Mouse (Mus musculus) C2C12 (cell line): Measurements from ENCODE around the gene Lsg1. TPM values are rescaled to one million over a fixed set of nuclear protein-coding genes. Genes with fewer than 3 reads are reported as not detected.

Source experiments
- H3K27me3 ChIP-seq: one replicate; pipeline ENCODE4 v1.6.1; 2011; ENCODE audit not compliant: control insufficient read depth, insufficient read depth, insufficient read length
- H3K36me3 ChIP-seq: one replicate; pipeline ENCODE4 v1.6.1; 2011; ENCODE audit not compliant: control insufficient read depth, insufficient read depth
- H3K4me3 ChIP-seq: one replicate; pipeline ENCODE4 v1.5.1; 2011; ENCODE audit warnings: mild to moderate bottlenecking, control low read depth; ENCODE audit not compliant: poor library complexity, insufficient read depth, severe bottlenecking
- H3K79me2 ChIP-seq: one replicate; pipeline ENCODE4 v1.6.1; 2011; ENCODE audit not compliant: control insufficient read depth, insufficient read depth
- H3K79me3 ChIP-seq: one replicate; pipeline ENCODE4 v1.6.1; 2011; ENCODE audit warnings: low read depth, control low read depth
- H3ac ChIP-seq: one replicate; pipeline ENCODE3; 2011; ENCODE audit warnings: low read depth; ENCODE audit not compliant: control insufficient read depth, insufficient read length
- CEBPB ChIP-seq: IDR thresholded peaks from one replicate; pipeline ENCODE4 v1.6.1; 2011; ENCODE audit warnings: low read depth, mild to moderate bottlenecking, control low read depth, moderate library complexity
- CTCF ChIP-seq: IDR thresholded peaks from one replicate; pipeline ENCODE4 v1.5.1; 2011; ENCODE audit not compliant: control insufficient read depth, insufficient read depth, insufficient read length
- FOSL1 ChIP-seq: IDR thresholded peaks from one replicate; pipeline ENCODE4 v1.8.0; 2011; ENCODE audit warnings: mild to moderate bottlenecking, low read length; ENCODE audit not compliant: poor library complexity, insufficient read depth, severe bottlenecking
- MAX ChIP-seq: IDR thresholded peaks from one replicate; pipeline ENCODE4 v1.6.1; 2011; ENCODE audit warnings: mild to moderate bottlenecking, control low read depth
- MYOD1 ChIP-seq: IDR thresholded peaks from one replicate; pipeline ENCODE4 v1.6.1; 2011; ENCODE audit warnings: low read depth; ENCODE audit not compliant: control insufficient read depth, insufficient read length
- MYOG ChIP-seq: IDR thresholded peaks from one replicate; pipeline ENCODE4 v1.6.1; 2011; ENCODE audit not compliant: control insufficient read depth, insufficient read length; ENCODE audit errors: extremely low read depth
- USF1 ChIP-seq: IDR thresholded peaks from one replicate; pipeline ENCODE4 v1.6.1; 2011; ENCODE audit warnings: low read depth, mild to moderate bottlenecking, control low read depth, moderate library complexity
- polyA plus RNA-seq: library from polyadenylated mRNA; unstranded; fragments of >200 nt; fragmentation: generic; extraction: Trizol; gene quantifications from one replicate; pipeline ENCODE4 v1.2.1, GENCODE M21; 2012; ENCODE audit warnings: missing spikeins

Lsg1 gene
- polyA plus RNA-seq, 1 experiment: 28.8 TPM

- no peak for TF ChIP-seq USF1
- no peak for TF ChIP-seq CTCF
- TF ChIP-seq CEBPB: no peak
- TF ChIP-seq MYOG: no peak
- no peak for TF ChIP-seq MAX
- TF ChIP-seq MYOD1: no peak
- no peak for TF ChIP-seq FOSL1
- Histone ChIP-seq H3K4me3 (no peak overlapping the region), H3K27me3 (no peaks in the 10 kb centered on the region), H3ac (no peak overlapping the region), H3K79me2 (no peaks in the 10 kb centered on the region), H3K79me3 (no peaks in the 10 kb centered on the region), H3K36me3 (peaks cover 79% of the 10 kb centered on the region)
Observed at GRCm38 (mm10) chr16:30570173-30570572, 17.2 kb downstream of the Lsg1 start.

GRCm38 (mm10) chr16:30565631-30566030, 21.8 kb downstream of the Lsg1 start:
- Histone ChIP-seq H3K36me3 (peaks cover 80% of the 10 kb centered on the region), H3K27me3 (no peaks in the 10 kb centered on the region), H3K4me3 (no peak overlapping the region), H3K79me3 (no peaks in the 10 kb centered on the region), H3K79me2 (no peaks in the 10 kb centered on the region), H3ac (no peak overlapping the region)
- TF ChIP-seq MAX: no peak

GRCm38 (mm10) chr16:30560601-30561000, 26.8 kb downstream of the Lsg1 start:
- TF ChIP-seq MYOD1 (no peak), MAX (no peak), MYOG (no peak), USF1 (no peak), FOSL1 (no peak), CTCF (no peak), CEBPB (no peak)
- peaks cover 65% of the 10 kb centered on the region for H3K36me3 ChIP-seq
- H3K79me3 ChIP-seq: no peaks in the 10 kb centered on the region

GRCm38 (mm10) chr16:30559312-30559992, 27.9 kb downstream of the Lsg1 start:
- Histone ChIP-seq H3K27me3 (no peaks in the 10 kb centered on the region), H3K4me3 (no peak overlapping the region), H3K79me3 (no peaks in the 10 kb centered on the region), H3K36me3 (peaks cover 58% of the 10 kb centered on the region), H3ac (no peak overlapping the region), H3K79me2 (no peaks in the 10 kb centered on the region)
- no peak for TF ChIP-seq MYOD1
- TF ChIP-seq CTCF: no peak
- no peak for TF ChIP-seq FOSL1
- no peak for TF ChIP-seq CEBPB
- no peak for TF ChIP-seq MAX
- TF ChIP-seq USF1: no peak
- no peak for TF ChIP-seq MYOG

More at GRCm38 (mm10) chr16:30560601-30561000, 26.8 kb downstream of the Lsg1 start:
- no peaks in the 10 kb centered on the region for H3K27me3 ChIP-seq
- H3K79me2 ChIP-seq: no peaks in the 10 kb centered on the region
- H3ac ChIP-seq: no peak overlapping the region
- H3K4me3 ChIP-seq: no peak overlapping the region

GRCm38 (mm10) chr16:30554109-30554508, 33.3 kb downstream of the Lsg1 start:
- TF ChIP-seq MYOG: no peak
- no peak for TF ChIP-seq USF1
- TF ChIP-seq MYOD1: no peak
- no peak for TF ChIP-seq CEBPB
- no peak for TF ChIP-seq MAX
- no peak for TF ChIP-seq FOSL1
- no peak for TF ChIP-seq CTCF

GRCm38 (mm10) chr16:30552621-30553338, 34.6 kb downstream of the Lsg1 start:
- H3K79me2 ChIP-seq: no peaks in the 10 kb centered on the region
- no peak overlapping the region for H3K4me3 ChIP-seq

More at GRCm38 (mm10) chr16:30554109-30554508, 33.3 kb downstream of the Lsg1 start:
- H3K4me3 ChIP-seq: no peak overlapping the region
- H3ac ChIP-seq: no peak overlapping the region
- H3K79me2 ChIP-seq: no peaks in the 10 kb centered on the region
- no peaks in the 10 kb centered on the region for H3K27me3 ChIP-seq
- H3K36me3 ChIP-seq: peaks cover 9% of the 10 kb centered on the region
- no peaks in the 10 kb centered on the region for H3K79me3 ChIP-seq

More at GRCm38 (mm10) chr16:30552621-30553338, 34.6 kb downstream of the Lsg1 start:
- TF ChIP-seq CEBPB (no peak), USF1 (no peak), MYOD1 (no peak), MAX (no peak), MYOG (no peak), CTCF (no peak), FOSL1 (no peak)
- no peaks in the 10 kb centered on the region for H3K27me3 ChIP-seq
- H3K36me3 ChIP-seq: no peaks in the 10 kb centered on the region
- H3K79me3 ChIP-seq: no peaks in the 10 kb centered on the region
- H3ac ChIP-seq: no peak overlapping the region
